Mouse (Mus musculus) cerebellum, adult 2 months (tissue): Measurements from ENCODE around the gene Adgrv1.

Source experiments
- CTCF ChIP-seq: fragments of 200-500 bp; IDR thresholded peaks from 2 replicates; pipeline ENCODE4 v1.5.1; 2011; ENCODE audit warnings: low read depth, mild to moderate bottlenecking, control low read depth, low read length, moderate library complexity, borderline replicate concordance; ENCODE audit not compliant: insufficient read depth
- POLR2A ChIP-seq: fragments of 200-500 bp; IDR thresholded peaks from 2 replicates; pipeline ENCODE4 v1.6.1; 2011; ENCODE audit warnings: low read length, control low read depth, borderline replicate concordance; ENCODE audit not compliant: insufficient read depth

GRCm38 (mm10) chr13:81312148-81312547 lies 320.8 kb downstream of the Adgrv1 start:
- TF ChIP-seq CTCF (no peak), POLR2A (no peak)
